ENCODE assay signal across 20 mouse cellular contexts in genomic region chr13:113333931-113334330, GRCm38 (mm10).
"Had no signal": no experiment of that assay in that cellular context is flagged by ENCODE, and none has a peak within 500 bp of the region (broad histone marks: within the 10 kb centered on the region; RNA-seq: fewer than 3 reads in every experiment).

No protein-coding gene starts in this region.

- H3K4me1 ChIP-seq: intestine, embryonic 15.5 days; liver, embryonic 15.5 days; lung, embryonic 15.5 days had no signal

- H3K9me3 ChIP-seq: intestine, embryonic 15.5 days; limb, embryonic 10.5 days; liver, embryonic 12.5 days; liver, embryonic 15.5 days; lung, embryonic 15.5 days; stomach, embryonic 15.5 days had no signal

- H3K9ac ChIP-seq: intestine, embryonic 15.5 days; kidney, embryonic 15.5 days; limb, embryonic 13.5 days; liver, embryonic 12.5 days; liver, embryonic 15.5 days; lung, embryonic 15.5 days; stomach, embryonic 15.5 days had no signal

- H3K4me3 ChIP-seq: intestine, embryonic 15.5 days; kidney, embryonic 15.5 days; left cerebral cortex, adult 2 months; limb, embryonic 10.5 days; limb, embryonic 13.5 days; liver, embryonic 12.5 days; liver, embryonic 15.5 days; lung, embryonic 15.5 days; stomach, embryonic 15.5 days had no signal

- H3K27ac ChIP-seq: intestine, embryonic 15.5 days; kidney, embryonic 15.5 days; left cerebral cortex, adult 2 months; limb, embryonic 13.5 days; liver, embryonic 12.5 days; liver, embryonic 15.5 days; lung, embryonic 15.5 days; stomach, embryonic 15.5 days had no signal

- DNase-seq: kidney, adult 11 months; kidney, adult 8-10 months; kidney, postnatal 10 days; kidney, postnatal 36 days; liver; midbrain, embryonic 14.5 days; right cerebral cortex, postnatal 4 days; spleen, adult 18-20 months; thymus, postnatal 25 days had no signal

- H3K36me3 ChIP-seq: intestine, embryonic 15.5 days; liver, embryonic 12.5 days; liver, embryonic 15.5 days; lung, embryonic 15.5 days had no signal

- H3K27me3 ChIP-seq: intestine, embryonic 15.5 days; kidney, embryonic 15.5 days; limb, embryonic 13.5 days; liver, embryonic 12.5 days; liver, embryonic 15.5 days; lung, embryonic 15.5 days; megakaryocyte, embryonic 14.5 days; stomach, embryonic 15.5 days had no signal

- ATAC-seq: intestine, embryonic 15.5 days; liver, embryonic 12.5 days had no signal

- H3K4me2 ChIP-seq: intestine, embryonic 15.5 days; kidney, embryonic 15.5 days; limb, embryonic 13.5 days; liver, embryonic 12.5 days; liver, embryonic 15.5 days; lung, embryonic 15.5 days; midbrain, embryonic 11.5 days; stomach, embryonic 15.5 days had no signal
